16 mouse cellular contexts compared by ENCODE assay signal in genomic region chr15:90333766-90334165, GRCm38 (mm10).
A peak's percentile ranks its signal among the peaks of the same experiment; 100 is the strongest.
DNase-seq lines count a peak whose midpoint lies in the region; ATAC-seq and TF ChIP-seq lines count a peak whose summit lies in the region.
"Had no signal": no experiment of that assay in that cellular context is flagged by ENCODE, and none has a peak within 500 bp of the region (broad histone marks: within the 10 kb centered on the region; RNA-seq: fewer than 3 reads in every experiment).

No protein-coding gene starts in this region.

- no peak for ATAC-seq in hindbrain, embryonic 11.5 days (ENCODE audit: low FRiP score)
- peak; percentile 73 for ATAC-seq in lung, embryonic 16.5 days (ENCODE audit: low read depth)
- ATAC-seq in lung, postnatal 0 days: no peak
- ATAC-seq in embryonic facial prominence, embryonic 14.5 days (ENCODE audit: low read depth): peak; percentile 47; the same call in 1 of the 2 replicates
- ATAC-seq: inflammation-experienced regulatory T-cells, adult 6 months had no signal

- H3K9me3 ChIP-seq in hindbrain, embryonic 10.5 days: no peaks in the 10 kb centered on the region
- H3K9me3 ChIP-seq in hindbrain, embryonic 11.5 days (ENCODE audit: control insufficient read depth, low read length): no peaks in the 10 kb centered on the region
- no peaks in the 10 kb centered on the region for H3K9me3 ChIP-seq in lung, embryonic 16.5 days (ENCODE audit: control insufficient read depth, low read length)
- no peaks in the 10 kb centered on the region for H3K9me3 ChIP-seq in lung, postnatal 0 days (ENCODE audit: low read length)
- H3K9me3 ChIP-seq in embryonic facial prominence, embryonic 14.5 days (ENCODE audit: control insufficient read depth, low read length): no peaks in the 10 kb centered on the region
- H3K9me3 ChIP-seq: heart, embryonic 15.5 days had no signal

- TF ChIP-seq CTCF in lung, postnatal 0 days (IDR thresholded peaks at IDR 0.05): no peak

- H3K4me2 ChIP-seq in hindbrain, embryonic 11.5 days (replicated peaks; ENCODE audit: low read depth, low read length): no peak overlapping the region
- no peak overlapping the region for H3K4me2 ChIP-seq in lung, embryonic 16.5 days (ENCODE audit: low read depth, low read length)
- H3K4me2 ChIP-seq in lung, postnatal 0 days (replicated peaks; ENCODE audit: low read depth, low read length): no peak overlapping the region
- no peak overlapping the region for H3K4me2 ChIP-seq in embryonic facial prominence, embryonic 14.5 days (ENCODE audit: low read depth, low read length)
- H3K4me2 ChIP-seq: heart, embryonic 15.5 days had no signal

- no peak for DNase-seq in hindbrain, embryonic 10.5 days (ENCODE audit: low spot score)
- no peak for DNase-seq in hindbrain, embryonic 11.5 days (ENCODE audit: low spot score)
- DNase-seq in lung, postnatal 0 days (ENCODE audit: low spot score): no peak
- DNase-seq in embryonic facial prominence, embryonic 14.5 days (ENCODE audit: low spot score): peak; percentile 56
- DNase-seq in retina, embryonic 14.5 days (ENCODE audit: low spot score): peak; percentile 58
- no peak for DNase-seq in heart, postnatal 14 days
- DNase-seq in cerebellum, adult 9-11 months: no peak
- DNase-seq: adrenal gland, postnatal 14 days; B cell, adult 2 months; gastrocnemius, postnatal 36 days; lung, adult 18-20 months; thymus, postnatal 14 days had no signal

- H3K9ac ChIP-seq in hindbrain, embryonic 11.5 days (ENCODE audit: low read depth, low read length): no peak overlapping the region
- no peak overlapping the region for H3K9ac ChIP-seq in lung, embryonic 16.5 days (ENCODE audit: low read length)
- H3K9ac ChIP-seq in lung, postnatal 0 days (replicated peaks; ENCODE audit: low read depth): no peak overlapping the region
- H3K9ac ChIP-seq in embryonic facial prominence, embryonic 14.5 days (ENCODE audit: low read depth, low read length): no peak overlapping the region
- H3K9ac ChIP-seq: heart, embryonic 15.5 days had no signal

- TF ChIP-seq EP300 in lung, postnatal 0 days (IDR thresholded peaks at IDR 0.05): no peak

- intact Hi-C loops in heart, postnatal 14 days (cut with DNase I): no loop called here

- WGBS in hindbrain, embryonic 10.5 days: 63% methylated on average over 1 of the region's 1 CpGs
- 46% methylated on average over 1 of the region's 1 CpGs for WGBS in hindbrain, embryonic 11.5 days
- WGBS in lung, embryonic 16.5 days: 22% methylated on average over 1 of the region's 1 CpGs
- WGBS in lung, postnatal 0 days: 22% methylated on average over 1 of the region's 1 CpGs
- WGBS in embryonic facial prominence, embryonic 14.5 days: 14% methylated on average over 1 of the region's 1 CpGs

- H3K4me3 ChIP-seq in hindbrain, embryonic 10.5 days: no peak overlapping the region
- no peak overlapping the region for H3K4me3 ChIP-seq in hindbrain, embryonic 11.5 days (ENCODE audit: low read depth, low read length)
- H3K4me3 ChIP-seq in lung, embryonic 16.5 days (ENCODE audit: low read length): no peak overlapping the region
- H3K4me3 ChIP-seq in lung, postnatal 0 days (ENCODE audit: low read depth, low read length): no peak overlapping the region
- no peak overlapping the region for H3K4me3 ChIP-seq in embryonic facial prominence, embryonic 14.5 days (ENCODE audit: low read depth, low read length)
- H3K4me3 ChIP-seq: heart, embryonic 15.5 days; layer of hippocampus, adult 2 months had no signal

- H3K27me3 ChIP-seq in hindbrain, embryonic 10.5 days (ENCODE audit: insufficient read depth, poor library complexity, severe bottlenecking): no peaks in the 10 kb centered on the region
- H3K27me3 ChIP-seq in hindbrain, embryonic 11.5 days (ENCODE audit: control insufficient read depth, insufficient read depth, low read length): no peaks in the 10 kb centered on the region
- H3K27me3 ChIP-seq in lung, embryonic 16.5 days (ENCODE audit: control insufficient read depth, insufficient read depth, low read depth, low read length): no peaks in the 10 kb centered on the region
- no peaks in the 10 kb centered on the region for H3K27me3 ChIP-seq in lung, postnatal 0 days (replicated peaks; ENCODE audit: insufficient read depth, low read length)
- H3K27me3 ChIP-seq in embryonic facial prominence, embryonic 14.5 days (replicated peaks; ENCODE audit: control insufficient read depth, insufficient read depth, low read length): no peaks in the 10 kb centered on the region
- H3K27me3 ChIP-seq: heart, embryonic 15.5 days had no signal

- peak overlapping the region; percentile 12; the same call in 1 of the 2 replicates for H3K27ac ChIP-seq in hindbrain, embryonic 10.5 days
- no peak overlapping the region for H3K27ac ChIP-seq in hindbrain, embryonic 11.5 days (ENCODE audit: low read depth, low read length)
- 0 out of 2 replicates have a peak overlapping the region, but pooled peaks have one; percentile 13 for H3K27ac ChIP-seq in lung, embryonic 16.5 days (ENCODE audit: low read length)
- H3K27ac ChIP-seq in lung, postnatal 0 days (ENCODE audit: low read length): no peak overlapping the region
- no peak overlapping the region for H3K27ac ChIP-seq in embryonic facial prominence, embryonic 14.5 days (replicated peaks; ENCODE audit: low read depth, low read length)
- H3K27ac ChIP-seq: heart, embryonic 15.5 days; layer of hippocampus, adult 2 months had no signal

- H3K36me3 ChIP-seq in hindbrain, embryonic 10.5 days: no peaks in the 10 kb centered on the region
- no peaks in the 10 kb centered on the region for H3K36me3 ChIP-seq in hindbrain, embryonic 11.5 days (ENCODE audit: control insufficient read depth, insufficient read depth, low read length)
- no peaks in the 10 kb centered on the region for H3K36me3 ChIP-seq in lung, embryonic 16.5 days (ENCODE audit: control insufficient read depth, insufficient read depth, low read length)
- no peaks in the 10 kb centered on the region for H3K36me3 ChIP-seq in lung, postnatal 0 days (ENCODE audit: insufficient read depth, low read length)
- no peaks in the 10 kb centered on the region for H3K36me3 ChIP-seq in embryonic facial prominence, embryonic 14.5 days (ENCODE audit: control insufficient read depth, insufficient read depth, low read length)
- H3K36me3 ChIP-seq: heart, embryonic 15.5 days had no signal

- H3K4me1 ChIP-seq in hindbrain, embryonic 10.5 days (replicated peaks): peaks cover 11% of the 10 kb centered on the region
- no peaks in the 10 kb centered on the region for H3K4me1 ChIP-seq in hindbrain, embryonic 11.5 days (replicated peaks; ENCODE audit: control insufficient read depth, insufficient read depth, low read length)
- H3K4me1 ChIP-seq in lung, embryonic 16.5 days (replicated peaks; ENCODE audit: control insufficient read depth, insufficient read depth, low read length): no peaks in the 10 kb centered on the region; the same call in 1 of the 2 replicates
- no peaks in the 10 kb centered on the region for H3K4me1 ChIP-seq in lung, postnatal 0 days (ENCODE audit: insufficient read depth, low read depth, low read length)
- peaks cover 4% of the 10 kb centered on the region; the same call in 1 of the 2 replicates for H3K4me1 ChIP-seq in embryonic facial prominence, embryonic 14.5 days (ENCODE audit: control insufficient read depth, insufficient read depth, low read length)

Comparison
In these comparisons a context has a peak if more than half of its experiments do, and no peak if none do; other contexts are left out.
1. H3K27ac ChIP-seq: peak in hindbrain, embryonic 10.5 days (single experiment) and lung, embryonic 16.5 days (single experiment); none in hindbrain, embryonic 11.5 days (single experiment), lung, postnatal 0 days (single experiment) and embryonic facial prominence, embryonic 14.5 days (single experiment).
2. ATAC-seq: peak in lung, embryonic 16.5 days (single experiment) and embryonic facial prominence, embryonic 14.5 days (single experiment); none in hindbrain, embryonic 11.5 days (single experiment) and lung, postnatal 0 days (single experiment).
3. DNase-seq: peak in embryonic facial prominence, embryonic 14.5 days (single experiment) and retina, embryonic 14.5 days (single experiment); none in hindbrain, embryonic 10.5 days (single experiment), hindbrain, embryonic 11.5 days (single experiment), lung, postnatal 0 days (single experiment), heart, postnatal 14 days (0 of 2) and cerebellum, adult 9-11 months (single experiment).